Mouse (Mus musculus) left cerebral cortex, adult 11 months (tissue): ENCODE data around the gene Atxn2.
"Not testable (repeated sequence)": the region's sequence is repeated elsewhere in the genome, so short reads cannot be mapped to it uniquely, and the experiment has no call there.

Experiments
- DNase-seq: peaks from one replicate; pipeline ENCODE4 v3.0.0; 2022; ENCODE audit warnings: low spot score

Gene Atxn2

GRCm38 (mm10) chr5:121711928-121712231 lies 743 bp downstream of the Atxn2 start:
- DNase-seq: no peak

- DNase-seq: no peak
Observed at GRCm38 (mm10) chr5:121712232-121712933, 1.2 kb downstream of the Atxn2 start.

- DNase-seq: no peak
Observed at GRCm38 (mm10) chr5:121712934-121713538, 1.9 kb downstream of the Atxn2 start.

DNA sequence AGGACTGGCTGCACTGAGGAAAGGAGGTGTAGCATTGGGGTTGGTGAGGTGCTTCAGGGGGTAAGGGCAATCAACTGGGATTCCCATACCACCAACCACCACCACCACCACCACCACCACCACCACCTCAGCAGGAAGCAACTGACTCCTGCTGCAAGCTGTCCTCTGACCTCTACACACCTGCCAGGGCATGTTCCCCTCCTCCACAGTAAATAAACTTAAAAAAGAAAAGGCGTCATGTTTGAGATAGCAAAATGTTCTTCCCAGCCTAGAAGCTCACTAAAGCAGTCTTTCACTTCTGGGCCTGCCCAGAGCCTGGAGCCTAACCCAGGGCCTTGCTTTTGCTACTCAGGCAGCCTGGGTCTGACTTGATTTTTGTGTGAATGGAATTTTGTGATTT lies 3.2 kb downstream of the Atxn2 start:
- no peak for DNase-seq

DNA sequence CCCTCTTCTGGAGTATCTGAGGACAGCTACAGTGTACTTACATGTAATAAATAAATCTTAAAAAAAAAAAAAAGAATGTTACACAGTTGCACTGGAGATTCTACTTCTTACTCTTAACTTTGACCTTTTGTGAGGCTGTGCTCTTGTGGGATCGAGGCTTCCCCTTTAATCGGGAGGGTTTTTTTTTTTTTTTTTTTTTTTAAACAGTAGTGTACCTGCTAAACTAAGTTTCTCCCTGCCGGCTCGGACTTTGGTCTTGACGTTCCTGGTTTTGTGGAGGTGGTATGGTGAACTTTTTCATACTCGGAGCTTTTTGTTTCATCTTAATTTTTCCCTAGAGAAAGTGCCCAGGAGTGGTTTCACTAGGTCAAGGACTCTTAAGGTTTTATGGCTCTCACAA lies 3.8 kb downstream of the Atxn2 start:
- DNase-seq: no peak

GRCm38 (mm10) chr5:121718462-121718861 lies 7.3 kb downstream of the Atxn2 start:
- no peak for DNase-seq

- DNase-seq: no peak
Observed at GRCm38 (mm10) chr5:121720888-121721585, 9.9 kb downstream of the Atxn2 start.

- DNase-seq: no peak
Observed at GRCm38 (mm10) chr5:121721841-121722240, 10.7 kb downstream of the Atxn2 start.

GRCm38 (mm10) chr5:121724678-121725077 lies 13.5 kb downstream of the Atxn2 start:
- DNase-seq: no peak

- no peak for DNase-seq
Observed at GRCm38 (mm10) chr5:121730057-121730456, 18.9 kb downstream of the Atxn2 start.

GRCm38 (mm10) chr5:121736641-121737040 lies 25.5 kb downstream of the Atxn2 start:
- DNase-seq: no peak

- not testable (repeated sequence) for DNase-seq
Observed at GRCm38 (mm10) chr5:121738162-121738561, 27.0 kb downstream of the Atxn2 start.

- no peak for DNase-seq
Observed at GRCm38 (mm10) chr5:121738576-121739191, 27.5 kb downstream of the Atxn2 start.

GRCm38 (mm10) chr5:121740516-121740915 lies 29.4 kb downstream of the Atxn2 start:
- DNase-seq: no peak

GRCm38 (mm10) chr5:121742915-121743314 lies 31.8 kb downstream of the Atxn2 start:
- DNase-seq: no peak

DNA sequence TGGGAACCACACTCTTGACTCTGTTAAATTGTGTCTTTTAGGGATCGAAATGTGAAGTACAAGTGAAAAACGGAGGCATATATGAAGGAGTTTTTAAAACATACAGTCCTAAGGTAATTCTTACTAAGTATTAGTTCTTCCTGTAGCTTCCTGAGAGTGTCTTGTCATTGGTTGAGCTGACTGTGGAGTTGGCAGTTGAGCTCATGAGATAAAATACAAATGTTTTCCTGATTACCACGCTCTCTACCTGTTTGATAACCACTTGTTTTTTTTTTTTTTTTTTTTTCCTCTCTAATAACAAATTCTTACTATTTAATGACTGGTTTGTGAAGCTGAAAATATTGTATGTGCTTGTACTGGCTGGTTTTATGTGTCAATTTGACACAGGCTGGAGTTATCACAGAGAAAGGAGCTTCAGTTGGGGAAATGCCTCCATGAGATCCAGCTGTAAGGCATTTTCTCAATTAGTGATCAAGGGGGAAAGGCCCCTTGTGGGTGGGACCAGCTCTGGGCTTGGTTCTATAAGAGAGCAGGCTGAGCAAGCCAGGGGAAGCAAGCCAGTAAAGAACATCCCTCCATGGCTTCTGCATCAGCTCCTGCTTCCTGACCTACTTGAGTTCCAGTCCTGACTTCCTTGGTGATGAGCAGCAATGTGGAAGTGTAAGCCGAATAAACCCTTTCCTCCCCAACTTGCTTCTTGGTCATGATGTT lies 36.9 kb downstream of the Atxn2 start:
- not testable (repeated sequence) for DNase-seq

DNA sequence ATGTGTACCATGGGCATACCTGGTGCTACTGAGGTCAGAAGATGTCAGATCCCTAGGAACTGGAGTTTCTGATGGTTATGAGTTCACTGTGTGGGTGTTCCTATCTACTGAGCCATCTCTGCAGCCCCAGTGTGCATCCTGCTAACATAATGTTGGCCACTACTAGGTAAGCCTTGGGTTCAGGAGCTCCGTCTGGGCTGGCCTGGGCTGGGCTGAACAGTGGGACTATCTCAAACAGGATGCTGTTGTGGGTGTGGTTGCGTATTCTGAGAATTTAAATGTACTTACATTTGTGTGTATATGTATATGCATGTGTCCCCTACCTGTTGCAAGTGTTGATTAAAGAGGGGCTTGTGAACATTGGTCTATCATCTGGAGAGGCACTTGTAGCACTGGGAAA lies 38.5 kb downstream of the Atxn2 start:
- no peak for DNase-seq

GRCm38 (mm10) chr5:121757900-121758299 lies 46.8 kb downstream of the Atxn2 start:
- DNase-seq: no peak

- DNase-seq: no peak
Observed at GRCm38 (mm10) chr5:121758341-121758740, 47.2 kb downstream of the Atxn2 start.

GRCm38 (mm10) chr5:121759921-121760320 lies 48.8 kb downstream of the Atxn2 start:
- no peak for DNase-seq

DNA sequence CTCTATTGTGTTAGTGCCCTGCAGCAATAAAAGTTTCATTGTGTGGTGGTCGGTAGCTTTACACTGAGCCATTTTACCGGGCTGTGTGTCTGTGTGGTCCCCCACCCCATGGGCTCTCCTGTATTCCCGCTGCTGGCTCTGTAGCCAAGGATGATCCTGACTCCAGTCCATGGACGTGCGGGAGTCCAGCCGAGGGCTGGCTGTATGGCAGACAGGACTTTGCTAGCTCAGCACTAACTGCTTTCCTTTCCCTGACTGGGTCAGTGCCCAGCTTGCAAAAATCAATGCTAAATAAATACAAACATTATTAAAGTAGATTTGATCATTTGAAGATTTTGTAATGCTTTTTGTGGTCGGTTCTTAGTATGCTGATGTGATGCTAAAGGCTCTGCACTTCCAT lies 50.3 kb downstream of the Atxn2 start:
- no peak for DNase-seq

GRCm38 (mm10) chr5:121762949-121763348 lies 51.8 kb downstream of the Atxn2 start:
- no peak for DNase-seq
